Mouse (Mus musculus) thymus, postnatal 4 days (tissue): ENCODE data around the gene Nagpa.
"Not testable (repeated sequence)": the region's sequence is repeated elsewhere in the genome, so short reads cannot be mapped to it uniquely, and the experiment has no call there.

ENCODE experiments used
- DNase-seq: peaks from one replicate; pipeline ENCODE4 v3.0.0; 2021

The Nagpa gene

GRCm38 (mm10) chr16:5203668-5204433, at the start of gene Nagpa:
Gene Nagpa, minus strand, starts transcription at chr16:5204012.
- DNase-seq = peak; percentile 86

GRCm38 (mm10) chr16:5252260-5252659, 48.4 kb upstream of the Nagpa start:
- no peak for DNase-seq

GRCm38 (mm10) chr16:5250891-5251290, 47.1 kb upstream of the Nagpa start:
- no peak for DNase-seq

DNA sequence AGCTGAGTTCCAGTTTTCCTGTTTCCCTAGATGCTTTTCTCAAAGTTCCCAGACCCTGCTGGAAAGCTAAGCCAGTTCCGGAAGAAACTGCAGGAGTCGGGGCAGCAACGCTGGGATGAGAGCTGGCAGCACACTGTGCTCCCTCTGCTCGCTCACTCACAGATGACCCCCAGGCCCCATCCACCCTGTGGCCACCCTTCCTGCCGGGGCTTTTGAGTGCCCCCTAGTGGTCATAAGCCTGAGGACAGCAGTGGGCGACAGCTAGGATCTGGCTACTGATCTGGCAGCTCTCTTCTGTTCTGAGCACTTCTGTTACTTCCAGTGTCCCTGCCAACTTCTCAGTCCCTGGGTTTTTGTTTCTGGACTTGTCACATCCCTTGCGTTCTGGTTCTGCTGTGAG, 40.6 kb upstream of the Nagpa start:
- peak; percentile 72 for DNase-seq

GRCm38 (mm10) chr16:5242882-5243281, 39.1 kb upstream of the Nagpa start:
- no peak for DNase-seq

DNA sequence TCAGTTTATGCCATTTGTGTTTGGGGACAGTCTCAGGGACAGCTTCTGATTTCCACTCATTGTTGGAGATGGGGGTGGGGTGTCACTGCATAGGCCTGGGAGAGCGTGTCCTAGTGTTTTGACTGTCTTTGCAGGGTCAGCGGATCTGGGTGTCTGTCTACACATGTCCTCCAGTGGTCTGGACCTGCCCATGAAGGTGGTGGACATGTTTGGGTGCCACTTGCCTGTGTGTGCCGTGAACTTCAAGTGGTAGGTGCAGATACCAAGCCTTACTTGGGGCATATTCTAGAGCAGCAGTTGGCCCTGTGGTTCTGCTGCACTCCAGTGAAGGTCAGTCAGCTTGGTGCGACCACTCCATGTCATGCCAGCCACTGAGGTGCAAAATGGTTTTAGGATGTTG, 38.5 kb upstream of the Nagpa start:
- DNase-seq = no peak

DNA sequence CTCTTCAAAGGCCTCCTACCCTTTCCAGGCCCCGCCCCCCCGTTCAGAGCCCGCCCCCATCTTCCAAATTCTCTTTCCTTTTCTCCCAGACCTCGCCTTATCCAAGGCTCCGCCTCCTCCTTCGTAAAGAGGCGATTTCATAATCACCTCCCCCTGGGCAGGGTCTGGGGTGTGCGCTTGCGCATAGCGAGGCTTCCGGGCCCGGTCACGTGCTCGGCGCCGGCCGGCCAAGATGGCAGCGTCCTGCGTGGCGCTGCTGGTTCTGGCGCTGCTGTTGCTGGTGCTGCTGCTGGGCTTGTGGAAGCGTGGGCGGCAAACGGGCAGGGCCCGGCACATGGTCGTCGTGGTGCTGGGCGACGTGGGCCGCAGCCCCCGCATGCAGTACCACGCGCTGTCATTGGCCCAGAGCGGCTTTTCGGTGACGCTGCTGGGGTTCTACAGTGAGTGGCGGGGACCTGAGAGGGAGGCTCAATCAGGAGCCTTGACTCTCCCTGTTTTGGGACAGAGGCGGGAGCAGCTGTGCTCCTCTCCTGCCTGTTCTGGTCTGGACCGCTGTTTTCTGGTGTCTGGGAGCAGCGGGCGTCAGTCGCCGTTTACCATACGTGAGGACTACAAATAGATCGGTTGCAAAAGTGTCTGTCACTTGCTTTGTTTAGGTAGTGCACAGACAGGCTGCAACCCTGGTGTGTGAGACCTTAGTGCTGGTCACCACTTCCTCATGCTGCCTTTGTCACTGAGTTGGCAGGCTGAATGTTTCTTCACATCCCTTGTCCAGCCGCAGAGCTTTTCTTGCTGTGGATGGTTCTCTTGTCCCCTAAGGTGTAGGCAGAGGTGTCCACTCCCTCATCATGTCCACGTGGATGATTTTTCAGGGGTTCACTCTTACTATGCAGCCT, 29.9 kb upstream of the Nagpa start, which contains the start of gene Alg1:
TSS of gene Alg1 (plus strand) at position 204 of the 896 bp plus-strand sequence.
- DNase-seq = peak; percentile 93

DNA sequence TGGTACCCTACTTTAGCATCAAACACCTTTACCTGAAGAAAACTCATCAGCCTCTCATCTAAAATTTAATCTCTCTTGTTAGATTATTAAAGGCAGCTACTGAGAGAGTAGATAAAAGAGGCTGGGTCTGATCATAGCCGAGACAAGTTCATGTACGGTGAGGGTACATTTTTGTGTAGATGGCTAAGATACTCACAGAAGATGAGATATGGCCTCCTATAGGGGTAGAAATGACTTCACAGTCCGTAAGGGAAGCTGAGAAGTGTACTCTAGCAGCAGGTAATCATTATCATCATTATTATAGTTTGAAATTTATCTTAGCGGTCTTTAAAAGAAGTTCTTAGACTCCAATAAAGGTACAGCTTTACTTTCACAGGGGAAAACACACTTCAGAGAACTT, 29.2 kb upstream of the Nagpa start:
- no peak for DNase-seq

DNA sequence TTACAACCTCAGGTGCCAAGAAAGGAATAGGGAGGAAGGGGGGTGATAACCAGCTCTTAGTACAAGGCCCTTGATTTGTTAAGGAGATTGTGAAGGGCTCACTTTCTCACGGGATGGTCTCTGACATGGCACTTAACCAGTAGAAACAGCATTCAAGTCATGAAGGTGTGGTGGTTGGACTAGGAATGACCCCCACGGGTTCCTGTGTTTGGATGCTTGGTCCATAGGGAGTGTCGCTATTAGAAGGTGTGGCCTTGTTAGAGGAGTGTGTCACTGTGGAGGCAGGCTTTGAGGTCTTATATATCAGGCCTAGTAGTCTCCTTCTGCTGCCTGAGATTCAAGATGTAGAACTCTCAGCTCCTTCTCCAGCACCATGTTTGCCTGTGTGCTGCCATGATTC, 24.3 kb upstream of the Nagpa start:
- not testable (repeated sequence) for DNase-seq

- not testable (repeated sequence) for DNase-seq
Measured at GRCm38 (mm10) chr16:5227501-5227900, 23.7 kb upstream of the Nagpa start.

GRCm38 (mm10) chr16:5226534-5226933, 22.7 kb upstream of the Nagpa start:
- not testable (repeated sequence) for DNase-seq

DNA sequence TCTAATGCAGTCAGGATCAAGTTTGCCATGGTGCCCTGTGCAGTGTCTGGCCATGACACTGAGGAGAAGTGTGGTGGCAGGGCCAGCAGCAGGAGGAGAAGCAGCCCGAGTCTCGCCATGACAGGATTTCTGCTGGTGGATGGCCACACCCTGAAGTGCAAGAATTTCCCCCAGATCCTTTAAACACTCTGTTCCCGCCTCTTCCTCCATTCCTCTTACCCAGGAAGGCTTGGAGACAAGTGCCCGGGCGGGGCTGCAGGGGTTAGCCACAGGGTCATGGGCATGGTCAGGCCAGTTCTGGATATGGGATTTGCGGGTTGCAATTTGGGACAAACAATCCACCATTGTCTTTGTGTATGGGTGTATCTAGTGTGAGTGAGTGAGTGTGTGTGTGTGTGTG, 18.3 kb upstream of the Nagpa start, which contains the start of gene AU021092:
TSS of gene AU021092 (minus strand) at position 160 of the 400 bp plus-strand sequence.
- no peak for DNase-seq

DNA sequence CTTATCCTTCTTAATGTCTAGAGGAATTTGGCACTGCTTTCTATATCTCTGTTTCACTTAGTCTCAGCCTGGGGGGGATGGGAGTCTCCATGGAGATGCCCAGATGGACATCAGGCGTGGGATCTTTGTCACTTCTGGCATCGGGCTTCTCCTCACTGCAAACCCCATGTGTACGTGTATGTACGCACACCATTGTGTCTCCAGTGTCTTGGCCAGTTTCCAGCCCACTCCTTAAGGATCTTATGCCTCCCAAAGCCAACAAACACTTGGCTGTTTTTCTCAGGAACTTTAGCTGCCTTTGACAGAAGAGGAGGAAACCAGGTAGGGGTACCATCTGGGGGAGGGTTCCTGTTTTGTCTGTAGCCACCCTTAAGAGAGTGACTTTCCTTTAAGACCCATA, 17.6 kb upstream of the Nagpa start:
- no peak for DNase-seq

GRCm38 (mm10) chr16:5217341-5218133, 13.7 kb upstream of the Nagpa start:
- no peak for DNase-seq

GRCm38 (mm10) chr16:5216686-5217085, 12.9 kb upstream of the Nagpa start:
- no peak for DNase-seq

DNA sequence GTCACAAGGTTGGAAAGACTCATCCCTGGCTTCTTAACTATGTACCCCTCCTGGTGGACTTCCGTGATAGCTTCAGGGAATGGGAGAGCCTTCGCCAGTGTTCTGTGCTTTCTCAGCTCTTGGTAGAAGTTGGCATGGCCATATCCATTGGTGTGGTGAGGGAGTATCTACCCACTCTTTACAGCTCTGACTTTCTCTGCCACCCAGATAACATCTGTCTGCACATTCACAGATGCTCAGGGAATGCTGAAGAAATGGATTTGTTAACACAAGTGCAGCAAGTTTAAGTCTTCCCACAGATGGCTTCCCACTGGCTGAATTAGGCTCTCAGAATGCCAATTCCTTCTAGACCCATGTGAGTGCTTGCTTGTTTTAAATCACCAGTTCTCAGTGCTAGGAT, 10.3 kb upstream of the Nagpa start:
- DNase-seq = no peak

- no peak for DNase-seq
Measured at GRCm38 (mm10) chr16:5212150-5212549, 8.3 kb upstream of the Nagpa start.

- no peak for DNase-seq
Measured at GRCm38 (mm10) chr16:5210365-5210764, 6.6 kb upstream of the Nagpa start.

GRCm38 (mm10) chr16:5206051-5206450, 2.2 kb upstream of the Nagpa start:
- DNase-seq = no peak

DNA sequence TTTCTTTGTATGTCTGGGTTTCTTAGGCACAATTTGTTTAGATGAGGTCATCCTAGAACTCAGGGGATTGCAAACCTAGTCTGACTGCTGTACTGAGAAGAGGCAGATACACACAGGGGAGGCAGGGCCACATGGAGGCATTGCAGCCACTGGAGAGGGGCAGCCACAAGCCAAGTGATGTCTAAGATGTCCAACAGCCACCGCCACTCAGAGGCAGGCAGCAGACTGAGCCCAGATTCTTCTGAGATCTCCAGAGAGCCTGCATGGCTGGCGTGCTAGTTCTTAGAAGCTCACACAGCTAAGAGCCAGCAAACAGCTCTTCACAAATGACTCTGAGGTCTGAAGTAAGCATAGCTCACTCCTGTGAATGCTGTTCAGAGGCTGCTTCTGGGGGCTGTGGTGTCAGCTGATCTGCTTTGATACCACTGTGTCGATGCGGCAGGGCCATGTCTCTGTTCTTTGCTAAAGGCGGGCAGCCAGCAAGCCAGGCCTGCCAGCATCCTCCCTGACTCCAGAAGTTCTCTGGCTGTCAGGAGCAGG, 1.7 kb upstream of the Nagpa start:
- DNase-seq = no peak

DNA sequence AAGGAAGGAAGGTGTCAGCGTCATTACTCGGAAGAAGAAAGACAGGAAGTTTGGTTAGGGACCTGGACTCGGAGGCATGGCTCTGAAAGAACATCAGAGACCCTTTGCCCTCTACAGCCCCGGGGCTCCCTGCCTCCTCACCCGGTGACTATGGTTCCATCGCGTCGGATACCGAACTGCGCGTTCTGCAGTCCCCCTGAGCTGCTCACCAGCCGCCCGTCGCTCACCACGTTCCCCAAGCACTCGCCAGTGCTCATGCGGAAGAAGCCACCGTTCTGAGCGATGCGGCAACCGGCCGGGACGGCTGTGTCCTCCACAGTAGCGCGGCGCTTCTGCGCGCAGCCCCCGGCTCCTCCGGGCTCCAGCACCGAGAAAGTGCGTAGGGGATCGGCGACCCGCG, 612 bp downstream of the Nagpa start:
- peak; percentile 60 for DNase-seq

DNA sequence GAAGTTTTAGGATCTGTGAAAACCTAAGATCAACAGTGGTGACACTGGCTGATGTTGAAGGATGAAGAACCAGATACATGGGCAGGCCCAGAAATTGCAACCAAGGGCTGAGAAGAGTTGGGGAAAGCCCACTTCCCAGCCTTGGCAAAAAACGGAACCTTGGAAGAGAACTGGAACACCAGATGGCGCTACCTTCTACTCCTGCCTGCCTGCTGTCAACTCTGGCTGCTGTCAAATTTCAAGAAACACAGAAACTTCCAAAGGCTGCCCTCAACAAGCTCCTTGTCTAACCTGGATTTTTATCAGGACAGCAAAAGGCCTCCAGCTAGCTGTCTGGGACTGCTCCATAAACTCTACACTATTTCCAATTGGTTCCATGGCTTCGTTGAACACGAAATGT, 1.1 kb downstream of the Nagpa start:
- DNase-seq = peak; percentile 56

DNA sequence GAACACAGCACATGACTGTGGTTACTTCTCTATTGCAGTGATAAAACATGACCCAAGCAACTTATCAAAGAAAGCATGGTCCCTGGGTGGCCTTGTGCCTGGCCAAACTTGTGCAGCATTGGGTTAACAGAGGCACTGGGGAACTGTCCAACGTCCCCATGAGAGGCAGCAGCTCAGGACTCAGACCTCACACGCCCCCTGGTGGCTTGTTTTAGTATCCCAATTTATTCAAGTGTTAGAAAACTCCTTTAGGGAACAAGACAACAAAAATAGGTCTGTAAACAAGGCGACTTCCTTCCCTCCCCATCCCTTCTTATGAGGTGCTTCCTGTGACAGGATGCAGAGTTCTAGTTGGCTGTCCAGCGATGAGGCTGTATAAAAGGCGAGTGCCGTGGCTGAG, 8.7 kb downstream of the Nagpa start:
- DNase-seq = peak; percentile 64
